Mouse (Mus musculus) skeletal muscle tissue, adult 2 months (tissue): ENCODE data around the gene Lrrtm1.

Source experiments
- DNase-seq: peaks from one replicate; pipeline ENCODE4 v3.0.0-alpha.2; 2012; ENCODE audit warnings: low read depth, low spot score

Lrrtm1 gene

GRCm38 (mm10) chr6:77242601-77243406, at the start of gene Lrrtm1:
TSS of gene Lrrtm1 (plus strand) at chr6:77242689.
- DNase-seq = no peak

GRCm38 (mm10) chr6:77196650-77197049, 45.8 kb upstream of the Lrrtm1 start:
- no peak for DNase-seq

- DNase-seq = no peak
These were observed 43.1 kb upstream of the Lrrtm1 start for GRCm38 (mm10) chr6:77199375-77199774.

- no peak for DNase-seq
These were observed 33.3 kb upstream of the Lrrtm1 start for GRCm38 (mm10) chr6:77209183-77209582.

- DNase-seq = no peak
These were observed 32.6 kb upstream of the Lrrtm1 start for GRCm38 (mm10) chr6:77209929-77210328.

GRCm38 (mm10) chr6:77213757-77214409, 28.6 kb upstream of the Lrrtm1 start:
- DNase-seq = no peak

- DNase-seq = no peak
These were observed 27.2 kb upstream of the Lrrtm1 start for GRCm38 (mm10) chr6:77215322-77215721.

- DNase-seq = no peak
These were observed 23.6 kb upstream of the Lrrtm1 start for GRCm38 (mm10) chr6:77218875-77219274.

GRCm38 (mm10) chr6:77220776-77221175, 21.7 kb upstream of the Lrrtm1 start:
- DNase-seq = no peak

GRCm38 (mm10) chr6:77222849-77223638, 19.4 kb upstream of the Lrrtm1 start:
- peak; percentile 4 for DNase-seq

- DNase-seq = peak; percentile 9
These were observed 2.1 kb upstream of the Lrrtm1 start for GRCm38 (mm10) chr6:77240426-77240825.

GRCm38 (mm10) chr6:77243541-77244231, 1.2 kb downstream of the Lrrtm1 start:
- no peak for DNase-seq

- DNase-seq = no peak
These were observed 11.0 kb downstream of the Lrrtm1 start for GRCm38 (mm10) chr6:77253480-77253879.

- no peak for DNase-seq
These were observed 13.9 kb downstream of the Lrrtm1 start for GRCm38 (mm10) chr6:77256348-77256747.

GRCm38 (mm10) chr6:77257358-77258105, 15.0 kb downstream of the Lrrtm1 start:
- no peak for DNase-seq

GRCm38 (mm10) chr6:77265163-77265562, 22.7 kb downstream of the Lrrtm1 start:
- DNase-seq = no peak

GRCm38 (mm10) chr6:77278794-77279193, 36.3 kb downstream of the Lrrtm1 start:
- no peak for DNase-seq

GRCm38 (mm10) chr6:77286317-77286716, 43.8 kb downstream of the Lrrtm1 start:
- no peak for DNase-seq

- DNase-seq = no peak
These were observed 45.9 kb downstream of the Lrrtm1 start for GRCm38 (mm10) chr6:77288402-77288801.

- no peak for DNase-seq
These were observed 48.9 kb downstream of the Lrrtm1 start for GRCm38 (mm10) chr6:77291415-77291814.

- DNase-seq = no peak
These were observed 58.8 kb downstream of the Lrrtm1 start for GRCm38 (mm10) chr6:77301305-77301704.
